Mouse (Mus musculus) layer of hippocampus, adult 11-12 months (tissue): ENCODE results near the gene Inpp5b.
"Not testable (repeated sequence)": the region's sequence is repeated elsewhere in the genome, so short reads cannot be mapped to it uniquely, and the experiment has no call there.

ENCODE experiments used
- DNase-seq: peaks from one replicate; pipeline ENCODE4 v3.0.0; 2022; ENCODE audit warnings: low spot score

Inpp5b gene

DNA sequence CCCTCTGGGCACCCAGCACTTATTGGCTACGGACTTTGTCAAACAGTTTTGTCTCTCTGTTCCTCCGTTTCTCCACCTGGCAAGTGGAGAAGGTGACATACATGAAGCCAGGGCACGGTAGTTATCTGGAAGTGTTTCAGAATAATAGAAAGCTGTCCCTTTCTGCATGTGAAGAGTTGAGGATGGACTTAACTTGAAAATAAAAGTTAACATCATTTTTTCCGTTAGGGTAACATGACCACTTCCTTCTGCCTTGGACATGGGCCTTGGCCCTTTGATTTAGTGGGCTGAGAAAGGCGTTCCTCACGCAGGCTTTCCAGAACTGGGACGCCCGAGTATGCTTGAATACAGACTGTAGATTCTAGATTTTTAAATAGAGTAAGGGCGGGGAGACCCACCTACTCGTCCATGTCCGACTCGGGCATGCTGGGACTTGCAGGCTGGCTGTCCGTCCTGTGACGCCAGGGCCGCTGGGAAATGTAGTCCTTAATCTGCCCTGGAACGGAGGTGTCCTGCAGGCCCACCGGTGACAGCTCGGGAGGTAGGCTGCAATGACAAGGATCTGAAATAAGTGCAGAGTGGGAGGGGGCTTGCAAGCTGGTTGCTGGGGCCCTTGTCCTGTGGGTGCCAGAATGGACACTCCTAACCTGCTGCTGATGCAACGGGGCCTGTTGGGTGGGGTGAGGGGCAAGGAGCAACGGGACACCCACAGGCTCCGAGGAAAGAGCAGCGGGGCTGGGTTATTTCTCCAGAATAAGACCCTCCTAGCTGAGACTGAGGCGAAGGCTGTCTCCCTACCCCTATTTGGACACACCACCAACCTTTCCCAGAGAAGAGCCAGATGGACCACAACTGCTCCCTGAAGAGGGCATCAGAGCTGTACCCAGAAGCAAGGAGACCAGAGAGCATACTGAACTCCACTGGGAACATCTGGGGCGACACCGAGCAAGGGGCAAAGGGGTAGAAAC lies at the start of gene Inpp5b:
TSS of gene Inpp5b (plus strand) at position 475 of the 968 bp plus-strand sequence.
- DNase-seq = peak; percentile 88

DNA sequence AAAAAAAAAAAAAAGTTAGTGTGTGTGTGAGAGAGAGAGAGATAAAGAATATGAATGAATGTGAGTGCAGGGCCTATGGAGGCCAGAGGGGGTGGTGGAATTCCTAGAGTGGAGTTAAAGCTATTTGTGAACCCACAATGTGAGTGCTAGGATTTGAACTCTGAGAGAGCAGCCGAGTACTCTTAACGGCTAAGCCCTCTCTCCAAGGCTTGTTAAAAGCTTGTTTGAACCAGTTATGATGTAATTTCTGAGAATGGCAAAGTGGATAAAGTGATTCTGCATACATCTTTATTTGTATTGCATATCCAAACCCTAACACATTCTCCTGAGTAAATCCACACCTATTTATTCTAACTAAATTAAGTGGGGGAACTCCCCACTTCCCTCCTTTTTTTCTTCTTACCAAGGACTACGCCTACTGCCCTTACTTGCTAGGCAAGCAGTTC lies 49.2 kb upstream of the Inpp5b start:
- DNase-seq = no peak

DNA sequence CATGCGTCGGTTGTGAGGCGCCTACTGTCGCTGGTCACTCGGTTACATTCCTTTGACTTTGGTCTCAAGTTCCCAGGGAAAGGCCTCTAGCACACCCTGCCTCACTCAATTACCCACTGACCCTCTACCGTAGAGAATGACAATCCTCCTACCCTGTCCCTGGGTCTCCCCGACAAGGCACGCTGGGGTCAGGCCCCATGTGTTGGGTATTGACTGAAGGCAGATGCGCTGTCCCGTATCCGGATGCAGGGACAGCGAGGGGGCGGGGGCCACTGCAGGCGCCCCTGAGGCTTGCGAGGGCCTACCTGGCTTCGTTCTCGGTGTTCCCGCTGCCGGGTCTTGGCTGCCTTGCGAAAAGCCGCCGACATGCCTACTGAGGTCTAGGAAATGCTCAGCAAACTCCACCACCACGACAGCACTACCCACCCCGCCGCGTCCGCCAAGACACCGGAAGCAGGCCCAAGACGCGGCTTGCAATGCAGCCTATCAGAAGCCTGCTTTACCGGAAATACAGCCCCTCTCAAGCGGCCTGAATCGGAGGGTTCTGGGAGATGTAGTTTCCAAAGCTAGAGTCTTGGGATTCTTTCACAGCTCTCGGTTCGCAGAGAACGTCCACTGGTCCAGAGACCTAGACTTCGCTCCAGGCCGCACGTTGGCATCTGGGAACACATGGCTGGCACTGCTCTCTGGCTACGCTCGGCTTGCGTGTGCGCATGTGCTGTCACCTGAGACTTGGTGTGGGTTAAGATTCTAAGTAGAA lies 48.3 kb upstream of the Inpp5b start, which contains the start of gene Utp11:
TSS of gene Utp11 (minus strand) at position 466 of the 760 bp plus-strand sequence.
- peak; percentile 89 for DNase-seq

DNA sequence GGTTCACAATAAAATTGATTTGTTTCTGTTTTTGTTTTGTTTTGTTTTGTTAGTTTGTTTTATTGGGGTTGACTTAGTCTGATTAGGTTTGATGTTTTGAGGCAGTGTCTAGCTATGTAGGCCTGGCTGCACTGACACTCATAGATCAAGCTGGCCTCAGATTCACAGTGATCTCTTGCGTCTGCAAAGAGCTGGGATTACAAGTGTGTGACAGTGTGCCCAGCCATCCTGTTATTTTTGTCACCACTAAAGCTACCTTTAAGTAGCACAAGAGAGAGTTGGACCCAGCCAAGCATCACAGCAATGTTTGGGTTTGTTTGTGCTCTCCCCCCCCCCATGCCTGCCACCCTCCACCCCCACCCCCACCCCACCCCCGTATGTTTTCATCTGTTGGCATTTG lies 47.1 kb upstream of the Inpp5b start:
- no peak for DNase-seq

DNA sequence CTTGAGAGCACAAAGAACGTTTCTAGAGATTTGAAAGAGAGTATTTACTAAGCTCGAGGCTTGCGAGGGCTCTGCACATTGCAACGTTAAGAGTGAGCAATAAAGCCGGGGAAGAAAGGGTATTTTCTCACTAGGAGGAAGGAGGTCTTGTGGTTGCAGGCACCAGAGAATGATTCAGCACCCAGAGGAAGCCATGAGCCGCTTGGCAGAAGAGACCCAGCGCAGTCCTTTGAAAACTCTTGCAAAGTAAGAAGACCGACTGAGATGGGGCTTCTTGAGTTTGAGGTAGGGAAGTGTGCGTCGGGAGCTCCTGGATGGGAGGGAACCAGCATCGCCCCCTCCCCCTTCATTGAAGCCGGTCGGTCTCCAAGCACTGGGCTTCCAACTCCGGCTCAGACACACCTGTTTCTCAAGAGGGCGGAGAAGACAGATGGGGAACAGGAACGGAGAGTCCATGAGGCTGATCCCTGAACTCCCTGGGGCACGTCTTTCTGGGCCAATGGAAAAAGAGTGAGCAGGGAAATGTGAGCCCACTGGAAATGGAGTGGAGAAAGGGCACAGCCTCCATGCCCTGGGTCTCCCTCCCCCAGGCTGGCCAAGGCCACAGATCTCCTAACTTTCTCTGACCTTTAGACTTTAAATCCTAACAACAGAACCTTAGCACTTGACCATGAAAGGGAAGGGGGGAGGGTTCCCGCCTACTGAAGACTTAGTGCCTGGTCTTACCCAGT lies 45.7 kb upstream of the Inpp5b start:
- no peak for DNase-seq

DNA sequence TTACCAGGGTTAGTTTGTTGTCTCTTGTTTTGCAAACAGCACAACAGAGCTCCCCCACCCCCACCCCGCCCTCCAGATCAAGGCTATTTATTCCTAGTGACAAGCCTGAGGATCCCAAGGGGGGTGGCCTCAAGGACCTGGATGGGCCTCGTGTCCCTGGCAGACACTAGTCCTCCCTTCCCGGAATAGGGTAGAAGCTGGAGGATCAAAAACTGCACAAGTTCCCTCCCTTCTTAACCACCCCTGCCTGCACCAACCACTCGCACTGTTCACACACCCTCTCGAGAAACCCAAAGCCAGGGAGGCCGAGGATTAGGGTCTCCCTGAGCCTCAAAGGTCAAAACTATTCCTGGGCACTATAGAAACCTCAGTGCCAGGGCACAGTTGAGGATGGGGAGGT lies 41.9 kb upstream of the Inpp5b start:
- DNase-seq = no peak

DNA sequence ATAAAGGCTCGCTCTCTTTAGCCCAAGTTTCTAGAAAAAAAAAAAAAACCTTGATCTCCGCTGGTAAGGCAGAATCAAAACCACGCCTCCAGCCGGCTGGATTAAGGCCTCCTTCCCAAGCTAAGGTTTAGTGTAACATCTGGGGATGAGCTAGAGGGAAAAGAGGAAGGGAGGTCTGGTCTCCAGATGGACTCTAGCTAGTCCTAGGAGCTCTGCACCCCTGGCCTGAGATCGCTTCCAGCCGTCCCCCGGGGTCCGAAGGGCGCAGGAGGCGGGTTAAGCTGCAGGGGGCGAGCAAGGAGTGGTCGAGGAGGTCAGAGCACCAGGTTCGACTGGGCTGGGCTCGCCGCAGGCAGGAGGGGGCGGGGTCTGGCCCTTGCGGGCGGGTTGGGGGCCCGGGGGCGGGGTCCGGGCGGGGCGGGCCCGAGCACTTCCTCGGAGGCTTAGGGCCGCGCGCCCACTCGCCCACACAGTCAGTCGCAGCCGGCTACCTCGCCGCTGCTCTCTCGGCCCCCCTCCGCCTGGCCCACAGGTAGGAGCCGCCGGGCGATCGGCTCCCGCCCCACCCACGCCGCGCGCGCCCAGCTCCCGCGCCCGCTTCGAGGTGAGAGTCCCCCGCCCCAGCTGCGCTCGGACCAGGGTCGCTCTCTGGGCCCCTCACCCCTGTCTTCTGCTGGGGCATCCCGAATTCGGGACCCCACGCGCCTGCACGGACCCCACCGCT lies 41.2 kb upstream of the Inpp5b start, which contains the start of gene Fhl3:
TSS of gene Fhl3 (plus strand) at position 454 of the 724 bp plus-strand sequence.
- DNase-seq = no peak

DNA sequence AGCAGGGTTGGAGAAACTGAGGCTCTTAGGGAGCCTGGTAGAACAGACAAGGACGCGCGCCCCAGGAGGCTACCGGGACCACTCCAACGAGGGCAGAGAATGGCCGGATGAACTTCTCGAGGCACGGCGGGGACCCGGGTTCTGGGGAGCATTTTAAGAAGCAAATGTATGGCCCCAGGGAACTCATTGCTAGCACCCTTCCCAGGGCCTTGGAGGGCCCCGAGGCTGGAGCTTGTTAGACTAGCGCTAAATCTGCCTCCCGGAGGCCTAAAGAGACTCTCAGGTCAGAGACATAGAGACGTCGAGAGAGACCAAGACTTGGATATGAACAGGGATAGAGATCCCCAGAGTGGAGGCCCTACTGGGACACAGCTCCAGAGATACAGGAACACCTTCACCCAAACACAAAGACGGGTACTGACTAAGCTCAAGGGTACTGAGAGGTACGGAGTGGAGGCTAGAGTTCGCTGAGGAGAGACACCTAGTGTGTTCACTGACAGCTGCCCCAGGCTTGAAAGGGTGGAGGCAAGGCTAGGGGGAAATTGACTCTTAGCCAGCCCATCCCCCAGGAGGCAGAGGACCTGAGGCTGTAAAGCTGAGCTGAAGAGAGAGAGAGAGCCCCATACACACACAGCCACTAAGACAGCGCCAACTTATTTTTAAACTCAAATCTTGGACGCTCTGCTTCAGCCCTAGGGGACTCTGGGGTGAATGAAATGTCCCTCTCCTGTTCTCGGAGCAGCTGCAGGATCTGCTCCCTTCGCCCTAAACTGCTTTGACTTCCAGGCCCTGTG lies 40.4 kb upstream of the Inpp5b start:
- DNase-seq = no peak

DNA sequence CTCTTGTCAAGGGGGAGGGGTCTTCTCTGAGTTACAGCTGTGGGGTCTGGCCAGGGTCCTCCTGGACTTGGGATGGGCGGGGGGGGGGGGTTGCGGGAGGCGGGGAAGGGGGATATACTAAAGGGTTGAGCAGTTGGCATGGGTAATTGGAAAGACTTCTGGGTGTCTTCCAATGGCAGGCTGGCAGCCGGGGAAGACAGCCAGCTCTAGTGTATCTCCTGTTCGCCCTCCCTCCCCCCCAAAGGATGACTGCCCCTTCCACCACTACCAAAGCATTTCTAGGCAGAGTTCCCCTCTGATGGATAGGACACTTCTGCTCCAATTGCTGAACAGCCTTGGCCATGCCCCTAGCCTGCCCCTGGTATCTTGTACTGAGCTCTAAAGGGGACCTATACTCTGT lies 39.7 kb upstream of the Inpp5b start:
- DNase-seq = no peak

DNA sequence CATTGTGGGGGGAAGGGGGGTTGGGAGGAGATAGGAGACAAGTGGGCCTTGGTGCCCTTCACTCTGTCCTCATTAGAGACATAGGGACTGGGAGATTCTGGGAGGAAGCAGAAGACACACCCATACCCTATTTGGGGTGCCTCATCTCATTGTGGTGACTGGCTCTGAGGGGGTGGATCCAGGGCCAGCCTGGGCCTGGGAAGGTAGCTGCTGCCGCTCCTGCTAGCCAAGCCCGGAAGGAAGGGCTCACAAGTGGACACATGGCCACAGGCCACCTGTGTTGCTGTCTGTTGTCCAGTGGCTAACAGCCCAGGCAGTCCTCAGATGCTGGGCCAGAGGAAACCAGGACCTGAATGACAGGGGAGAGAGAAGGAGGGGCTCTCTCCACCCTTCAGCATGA lies 38.2 kb upstream of the Inpp5b start:
- DNase-seq = no peak

DNA sequence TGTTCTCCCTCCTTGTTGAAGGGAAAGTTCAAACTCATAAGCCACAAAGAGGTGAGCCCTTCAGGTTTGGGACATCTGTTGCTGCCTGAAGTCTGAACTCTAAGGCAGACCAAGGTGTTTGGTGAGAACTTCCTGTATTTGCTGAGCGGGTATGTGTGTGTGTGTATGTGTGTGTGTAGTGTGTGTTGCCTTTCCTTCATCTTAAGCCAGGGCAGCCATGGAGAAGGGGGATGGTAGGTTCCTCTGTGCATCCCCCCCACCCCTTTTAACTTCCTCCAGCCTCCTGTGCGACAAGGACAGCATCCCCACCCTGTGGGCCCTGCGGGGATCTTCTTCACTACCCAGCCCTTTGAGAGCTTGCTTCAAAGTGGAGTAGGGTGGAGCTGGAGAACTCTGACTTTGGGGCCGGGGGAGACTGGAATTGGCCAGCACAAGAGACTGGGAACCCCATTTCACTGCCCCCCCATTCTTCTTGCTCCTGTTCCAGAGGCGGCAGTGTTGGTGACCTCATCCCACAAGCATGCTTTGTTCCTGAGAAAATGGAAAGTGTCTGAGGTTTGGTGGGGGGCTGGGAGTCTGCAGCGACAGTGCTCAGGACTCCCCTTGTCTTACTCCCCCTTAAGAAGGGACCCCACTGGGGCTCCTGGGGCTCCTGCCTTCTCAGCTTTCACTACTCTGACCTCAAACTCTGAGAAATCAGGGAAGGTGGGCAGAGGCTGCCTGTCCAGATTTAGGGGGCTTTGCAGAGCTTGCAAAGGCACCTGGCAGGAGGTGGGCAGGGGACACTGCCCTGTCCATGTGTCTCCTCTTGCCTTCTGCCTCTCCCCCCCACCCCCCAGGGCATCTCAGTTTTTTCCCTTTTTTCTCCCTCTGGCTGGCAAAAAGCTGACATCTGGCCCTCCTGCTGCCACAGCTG lies 37.5 kb upstream of the Inpp5b start:
- DNase-seq = no peak

DNA sequence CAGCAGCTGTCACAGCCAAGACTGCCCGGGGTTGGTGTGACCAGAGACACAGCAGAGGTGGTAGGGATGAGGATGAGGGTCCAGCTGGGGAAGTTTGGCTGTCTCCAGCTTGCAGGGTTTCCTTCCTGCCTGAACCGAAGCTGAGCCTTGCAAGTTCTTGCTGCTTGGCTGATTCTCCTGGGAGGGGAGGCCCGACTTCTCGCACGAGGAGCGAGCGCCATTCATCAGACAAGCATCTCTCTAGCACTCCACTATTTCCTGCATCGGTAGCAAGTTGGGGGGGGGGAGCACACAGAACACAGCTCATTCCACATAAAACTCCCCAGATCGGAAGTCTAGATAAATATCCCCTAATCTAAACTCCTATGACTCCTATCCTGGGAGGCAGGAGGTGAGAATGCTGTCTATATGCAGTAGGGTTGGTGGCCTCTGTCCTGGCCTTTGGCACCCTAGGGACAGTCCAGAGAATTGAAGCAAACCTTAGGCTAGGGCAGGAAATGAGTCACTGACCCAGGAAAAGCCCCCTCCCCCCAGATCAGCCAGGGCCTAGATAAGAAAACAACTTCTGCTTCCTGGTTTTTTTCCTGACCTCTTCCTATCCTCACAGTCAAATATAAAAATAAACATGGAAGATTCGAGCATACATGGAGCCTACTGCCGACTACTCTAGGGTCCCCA lies 36.7 kb upstream of the Inpp5b start:
- DNase-seq = no peak

DNA sequence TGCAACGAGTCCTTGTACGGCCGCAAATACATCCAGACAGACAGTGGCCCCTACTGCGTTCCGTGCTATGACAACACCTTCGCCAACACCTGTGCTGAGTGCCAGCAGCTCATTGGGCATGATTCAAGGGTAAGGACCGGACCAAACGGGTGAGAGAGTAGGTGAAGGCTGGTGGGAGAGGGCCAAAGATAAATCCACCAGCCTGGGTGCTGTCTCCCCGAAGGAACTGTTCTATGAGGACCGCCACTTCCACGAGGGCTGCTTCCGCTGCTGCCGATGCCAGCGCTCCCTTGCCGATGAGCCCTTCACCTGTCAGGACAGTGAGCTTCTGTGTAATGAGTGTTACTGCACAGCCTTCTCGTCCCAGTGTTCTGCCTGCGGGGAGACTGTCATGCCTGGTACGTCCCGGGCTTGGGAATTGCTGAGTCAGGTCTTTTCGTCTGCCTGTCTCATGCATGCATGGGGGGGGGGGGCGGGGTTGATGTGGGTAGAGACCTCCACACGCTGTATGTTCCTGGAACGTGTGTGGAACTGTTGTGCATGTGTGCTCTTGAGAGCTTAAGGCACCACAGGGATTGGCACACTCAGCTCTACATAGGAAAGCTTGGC lies 35.9 kb upstream of the Inpp5b start:
- DNase-seq = no peak

DNA sequence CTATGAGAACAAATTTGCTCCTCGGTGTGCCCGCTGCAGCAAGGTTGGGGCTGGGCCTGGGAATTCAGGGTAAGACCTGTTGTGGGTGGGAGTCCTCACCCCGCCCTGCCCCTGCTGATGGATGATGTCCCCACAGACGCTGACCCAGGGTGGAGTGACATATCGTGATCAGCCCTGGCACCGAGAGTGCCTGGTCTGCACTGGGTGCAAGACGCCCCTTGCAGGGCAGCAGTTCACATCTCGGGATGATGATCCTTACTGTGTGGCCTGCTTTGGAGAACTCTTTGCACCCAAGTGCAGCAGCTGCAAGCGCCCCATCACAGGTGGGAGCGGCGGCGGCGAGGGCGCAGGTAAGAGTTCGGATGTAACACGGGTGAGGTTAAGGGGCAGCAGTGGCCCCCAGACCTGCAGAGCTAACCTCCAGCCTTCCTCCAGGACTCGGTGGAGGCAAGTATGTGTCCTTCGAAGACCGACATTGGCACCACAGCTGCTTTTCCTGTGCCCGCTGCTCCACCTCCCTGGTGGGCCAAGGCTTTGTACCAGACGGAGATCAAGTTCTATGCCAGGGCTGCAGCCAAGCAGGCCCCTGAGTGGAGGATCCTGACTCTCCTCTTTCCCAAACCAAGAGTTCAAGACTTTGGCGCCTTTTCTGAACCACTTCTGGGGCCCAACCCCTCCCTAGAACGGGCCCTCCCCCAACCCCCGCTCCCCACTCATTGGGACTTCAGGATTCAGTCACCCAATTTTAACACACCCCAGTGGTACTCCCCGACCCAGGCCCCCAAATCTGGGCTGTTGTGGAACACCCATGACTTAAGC lies 34.1 kb upstream of the Inpp5b start:
- DNase-seq = not testable (repeated sequence)

DNA sequence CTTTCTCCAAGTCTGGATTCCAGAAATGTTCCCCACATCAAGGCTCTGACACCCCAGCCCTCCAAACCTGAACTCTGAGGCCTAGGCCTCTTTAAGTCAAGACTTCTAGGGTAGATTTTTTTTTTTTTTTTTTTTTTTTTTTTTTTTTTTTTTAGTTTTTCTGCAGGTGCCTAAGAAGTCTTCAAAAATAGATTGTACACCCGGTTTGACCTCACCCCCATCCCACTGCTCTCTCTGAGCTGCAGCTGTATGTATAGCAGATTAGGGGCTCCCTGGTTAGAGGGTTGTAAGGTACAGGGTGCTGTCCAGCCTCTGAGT lies 33.5 kb upstream of the Inpp5b start:
- not testable (repeated sequence) for DNase-seq

DNA sequence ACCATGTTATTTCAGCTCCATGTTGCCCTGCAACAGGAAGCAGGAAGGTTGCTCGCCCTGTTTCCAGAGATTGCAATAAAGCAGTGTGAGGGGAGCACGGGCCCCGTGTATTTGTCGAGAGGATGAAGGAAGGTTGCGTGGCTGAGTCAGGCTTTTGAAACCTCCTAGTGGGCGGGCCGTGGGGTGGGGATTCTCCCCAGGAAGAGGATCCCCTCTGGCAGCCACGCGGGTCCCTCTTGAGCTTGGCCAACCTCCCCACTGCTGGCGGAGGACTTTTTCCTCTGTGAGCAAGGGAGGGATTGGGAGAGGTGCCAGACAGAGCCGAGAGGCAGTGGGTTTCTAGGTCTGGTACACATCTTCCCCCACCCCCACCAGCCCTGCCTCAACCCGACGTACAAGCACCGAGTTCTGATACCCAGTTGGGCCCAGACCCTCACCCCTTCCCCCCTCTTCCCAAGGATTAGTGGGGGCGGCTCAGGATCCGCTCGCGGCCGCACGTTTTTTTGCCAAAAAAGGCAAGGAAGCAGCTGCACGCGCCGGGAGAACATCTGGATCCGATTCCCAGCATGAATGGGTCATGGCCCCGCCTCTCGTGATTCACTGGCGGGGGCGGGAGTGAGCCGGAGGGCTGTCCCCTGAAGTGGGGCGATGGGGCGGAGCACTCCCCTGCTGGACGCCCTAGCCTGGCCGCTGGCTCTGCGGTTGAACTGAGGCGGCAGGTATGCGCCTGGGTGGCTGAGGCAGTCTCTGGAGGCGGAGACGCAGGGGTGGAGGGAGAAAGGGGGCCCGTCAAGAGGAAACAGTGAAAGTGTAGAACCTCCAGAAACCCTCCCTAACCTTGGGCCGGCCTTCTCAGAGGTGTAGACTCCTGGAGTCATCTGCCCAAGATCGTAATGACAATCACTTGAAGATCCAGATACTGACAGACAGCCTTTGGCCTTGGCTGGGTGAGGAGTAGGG lies 32.9 kb upstream of the Inpp5b start:
- peak; percentile 69 for DNase-seq
